ENCODE assay signal across 8 mouse cellular contexts in the genomic region with DNA sequence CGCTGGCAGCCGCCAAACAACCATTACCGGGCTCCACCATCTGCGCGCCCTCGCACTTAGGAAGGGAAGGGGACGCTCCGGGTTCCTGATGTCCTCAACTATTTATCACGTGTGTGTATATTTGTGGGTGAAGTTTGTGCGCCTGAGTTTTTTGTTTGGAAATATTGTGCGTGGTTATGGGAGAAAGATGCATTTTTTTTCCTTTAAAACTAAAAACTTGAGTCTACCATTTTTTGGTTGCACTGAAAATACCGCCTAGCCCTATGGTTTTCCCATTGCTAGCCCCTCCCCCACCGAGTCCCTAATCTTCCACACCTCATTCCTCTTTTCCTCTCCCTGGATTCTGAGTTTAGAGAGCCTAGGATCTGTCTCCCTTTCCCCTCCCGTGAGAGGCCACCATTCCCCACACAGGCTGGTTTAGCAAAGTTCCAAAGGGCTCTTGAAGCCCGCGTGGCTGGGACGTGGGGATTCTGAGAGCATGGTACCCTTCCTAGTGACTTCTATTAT. TPM values are rescaled to one million over a fixed set of nuclear protein-coding genes. Genes with fewer than 3 reads are reported as not detected.
DNase-seq lines count a peak whose midpoint lies in the region; ATAC-seq lines count a peak whose summit lies in the region.

No protein-coding gene starts in this region.

- no peak for ATAC-seq in heart, embryonic 13.5 days (ENCODE audit: extremely low read depth, insufficient number of reproducible peaks, low FRiP score, low TSS enrichment)
- ATAC-seq in midbrain, embryonic 14.5 days (ENCODE audit: low FRiP score, low TSS enrichment) = no peak

- H3K9ac ChIP-seq in heart, embryonic 13.5 days = peak overlapping the region; percentile 80
- H3K9ac ChIP-seq in midbrain, embryonic 14.5 days (replicated peaks; ENCODE audit: low read length) = peak overlapping the region; percentile 60

- no peak for DNase-seq in heart, adult 9 months (ENCODE audit: low spot score in 2 of 2)
- peak; percentile 57 for DNase-seq in R1 (ENCODE audit: low read depth, low spot score)
- DNase-seq in hindbrain, embryonic 10.5 days (ENCODE audit: low spot score) = no peak
- peak; percentile 46 for DNase-seq in midbrain, embryonic 14.5 days
- DNase-seq in cerebellum, postnatal 4 days (ENCODE audit: low spot score in 2 of 2) = no peak
- DNase-seq in adrenal gland, adult 2 months = no peak
- no peak for DNase-seq in spleen, adult 12 weeks (ENCODE audit: low spot score)

- H3K4me2 ChIP-seq in heart, embryonic 13.5 days = peak overlapping the region; percentile 82
- peak overlapping the region; percentile 80 for H3K4me2 ChIP-seq in midbrain, embryonic 14.5 days (ENCODE audit: low read length)

- no peaks in the 10 kb centered on the region for H3K36me3 ChIP-seq in heart, embryonic 13.5 days
- peaks cover 24% of the 10 kb centered on the region for H3K36me3 ChIP-seq in hindbrain, embryonic 10.5 days
- H3K36me3 ChIP-seq in midbrain, embryonic 14.5 days (ENCODE audit: control insufficient read depth, insufficient read depth, low read length) = no peaks in the 10 kb centered on the region

- peak overlapping the region; percentile 63 for H3K4me3 ChIP-seq in heart, embryonic 13.5 days
- H3K4me3 ChIP-seq in hindbrain, embryonic 10.5 days = peak overlapping the region; percentile 85
- H3K4me3 ChIP-seq in midbrain, embryonic 14.5 days (replicated peaks; ENCODE audit: low read depth, low read length) = peak overlapping the region; percentile 72

- peak overlapping the region; percentile 78 for H3K27ac ChIP-seq in heart, embryonic 13.5 days (replicated peaks)
- H3K27ac ChIP-seq in hindbrain, embryonic 10.5 days = peak overlapping the region; percentile 98
- peak overlapping the region; percentile 83 for H3K27ac ChIP-seq in midbrain, embryonic 14.5 days (replicated peaks; ENCODE audit: low read depth, low read length)

- no peaks in the 10 kb centered on the region for H3K9me3 ChIP-seq in heart, embryonic 13.5 days
- no peaks in the 10 kb centered on the region for H3K9me3 ChIP-seq in hindbrain, embryonic 10.5 days
- H3K9me3 ChIP-seq in midbrain, embryonic 14.5 days (ENCODE audit: control insufficient read depth, low read length) = no peaks in the 10 kb centered on the region

- peaks cover 78% of the 10 kb centered on the region for H3K27me3 ChIP-seq in heart, embryonic 13.5 days (replicated peaks)
- H3K27me3 ChIP-seq in hindbrain, embryonic 10.5 days (ENCODE audit: insufficient read depth, poor library complexity, severe bottlenecking) = peaks cover 17% of the 10 kb centered on the region
- no peaks in the 10 kb centered on the region for H3K27me3 ChIP-seq in midbrain, embryonic 14.5 days (ENCODE audit: control insufficient read depth, insufficient read depth, low read length)

- H3K4me1 ChIP-seq in heart, embryonic 13.5 days = peaks cover 70% of the 10 kb centered on the region
- peaks cover 84% of the 10 kb centered on the region for H3K4me1 ChIP-seq in hindbrain, embryonic 10.5 days (replicated peaks)
- peaks cover 58% of the 10 kb centered on the region for H3K4me1 ChIP-seq in midbrain, embryonic 14.5 days (ENCODE audit: control insufficient read depth, insufficient read depth, low read length)

- under 1% methylated on average over 17 of the region's 17 CpGs for WGBS in heart, embryonic 13.5 days
- under 1% methylated on average over 17 of the region's 17 CpGs for WGBS in hindbrain, embryonic 10.5 days
- WGBS in midbrain, embryonic 14.5 days = 0% methylated on average over 17 of the region's 17 CpGs

RNA-seq across cellular contexts. Expression of gene Nrarp, which starts 1.4 kb away (rescaled TPM):
- 7.7 and 8.2 TPM in 2 replicates for polyA plus RNA-seq in heart, embryonic 13.5 days (2015; fragmentation: Nextera tagmentation; extraction: Ambion mirVana)
- 77.4 and 108 TPM in 2 replicates for polyA plus RNA-seq in hindbrain, embryonic 10.5 days (2016; fragmentation: Nextera tagmentation; extraction: Ambion mirVana)
- 13.0 and 20.8 TPM in 2 replicates for polyA plus RNA-seq in midbrain, embryonic 14.5 days (2014; fragmentation: Nextera tagmentation; extraction: Ambion mirVana)
- 1 to 10 TPM; 1.9 to 3.6 TPM for total RNA-seq in adrenal gland, adult 2 months (2021)
- 12.0 and 19.0 TPM in 2 replicates for polyA plus RNA-seq in adrenal gland, adult 2 months (2012; rRNA removed)

RNA-seq across cellular contexts. Expression of gene Tor4a, which starts 14.7 kb away (rescaled TPM):
- 6.4 and 6.9 TPM in 2 replicates for polyA plus RNA-seq in heart, embryonic 13.5 days (2015; fragmentation: Nextera tagmentation; extraction: Ambion mirVana)
- polyA plus RNA-seq in hindbrain, embryonic 10.5 days (2016; fragmentation: Nextera tagmentation; extraction: Ambion mirVana) = 2.6 and 2.7 TPM in 2 replicates
- 0.66 and 1.1 TPM in 2 replicates for polyA plus RNA-seq in midbrain, embryonic 14.5 days (2014; fragmentation: Nextera tagmentation; extraction: Ambion mirVana)
- 10 to 100 TPM; 21.9 to 24.2 TPM for total RNA-seq in adrenal gland, adult 2 months (2021)
- polyA plus RNA-seq in adrenal gland, adult 2 months (2012; rRNA removed) = 51.3 and 60.0 TPM in 2 replicates

RNA-seq across cellular contexts. Expression of gene Nelfb, which starts 29.3 kb away (rescaled TPM):
- 68.8 and 72.8 TPM in 2 replicates for polyA plus RNA-seq in heart, embryonic 13.5 days (2015; fragmentation: Nextera tagmentation; extraction: Ambion mirVana)
- 123 and 132 TPM in 2 replicates for polyA plus RNA-seq in hindbrain, embryonic 10.5 days (2016; fragmentation: Nextera tagmentation; extraction: Ambion mirVana)
- polyA plus RNA-seq in midbrain, embryonic 14.5 days (2014; fragmentation: Nextera tagmentation; extraction: Ambion mirVana) = 82.6 and 98.7 TPM in 2 replicates
- 10 to 100 TPM; 36.3 to 57.4 TPM for total RNA-seq in adrenal gland, adult 2 months (2021)
- polyA plus RNA-seq in adrenal gland, adult 2 months (2012; rRNA removed) = 37.5 and 38.2 TPM in 2 replicates

RNA-seq across cellular contexts. Expression of gene Stpg3, which starts 32.5 kb away (rescaled TPM):
- not detected in 2 replicates for polyA plus RNA-seq in heart, embryonic 13.5 days (2015; fragmentation: Nextera tagmentation; extraction: Ambion mirVana)
- not detected in 2 replicates for polyA plus RNA-seq in hindbrain, embryonic 10.5 days (2016; fragmentation: Nextera tagmentation; extraction: Ambion mirVana)
- polyA plus RNA-seq in midbrain, embryonic 14.5 days (2014; fragmentation: Nextera tagmentation; extraction: Ambion mirVana) = 0.16 TPM in 1 of 2 replicates, not detected in the other
- not detected for total RNA-seq in adrenal gland, adult 2 months (2021)
- polyA plus RNA-seq in adrenal gland, adult 2 months (2012; rRNA removed) = not detected in 2 replicates

RNA-seq across cellular contexts. Expression of gene Fam166a, which starts 36.6 kb away (rescaled TPM):
- polyA plus RNA-seq in heart, embryonic 13.5 days (2015; fragmentation: Nextera tagmentation; extraction: Ambion mirVana) = not detected in 2 replicates
- polyA plus RNA-seq in hindbrain, embryonic 10.5 days (2016; fragmentation: Nextera tagmentation; extraction: Ambion mirVana) = not detected in 2 replicates
- not detected in 2 replicates for polyA plus RNA-seq in midbrain, embryonic 14.5 days (2014; fragmentation: Nextera tagmentation; extraction: Ambion mirVana)
- not detected for total RNA-seq in adrenal gland, adult 2 months (2021)
- 0.15 and 0.16 TPM in 2 replicates for polyA plus RNA-seq in adrenal gland, adult 2 months (2012; rRNA removed)

Comparison
In these comparisons a context has a peak if more than half of its experiments do, and no peak if none do; other contexts are left out.
1. DNase-seq: peak in R1 (single experiment) and midbrain, embryonic 14.5 days (single experiment); none in heart, adult 9 months (0 of 2), hindbrain, embryonic 10.5 days (single experiment), cerebellum, postnatal 4 days (0 of 2), adrenal gland, adult 2 months (single experiment) and spleen, adult 12 weeks (single experiment).
2. Peak in every context shown above with its lines, with median percentiles within 50 percentile points of each other: H3K27ac ChIP-seq and H3K4me3 ChIP-seq.